Mouse (Mus musculus) right cerebral cortex, postnatal 4 days (tissue): ENCODE results near the gene Spty2d1.
"Not testable (repeated sequence)": the region's sequence is repeated elsewhere in the genome, so short reads cannot be mapped to it uniquely, and the experiment has no call there.

Experiments
- DNase-seq: peaks from one replicate; pipeline ENCODE4 v3.0.0-alpha.2; 2022

The Spty2d1 gene

DNA sequence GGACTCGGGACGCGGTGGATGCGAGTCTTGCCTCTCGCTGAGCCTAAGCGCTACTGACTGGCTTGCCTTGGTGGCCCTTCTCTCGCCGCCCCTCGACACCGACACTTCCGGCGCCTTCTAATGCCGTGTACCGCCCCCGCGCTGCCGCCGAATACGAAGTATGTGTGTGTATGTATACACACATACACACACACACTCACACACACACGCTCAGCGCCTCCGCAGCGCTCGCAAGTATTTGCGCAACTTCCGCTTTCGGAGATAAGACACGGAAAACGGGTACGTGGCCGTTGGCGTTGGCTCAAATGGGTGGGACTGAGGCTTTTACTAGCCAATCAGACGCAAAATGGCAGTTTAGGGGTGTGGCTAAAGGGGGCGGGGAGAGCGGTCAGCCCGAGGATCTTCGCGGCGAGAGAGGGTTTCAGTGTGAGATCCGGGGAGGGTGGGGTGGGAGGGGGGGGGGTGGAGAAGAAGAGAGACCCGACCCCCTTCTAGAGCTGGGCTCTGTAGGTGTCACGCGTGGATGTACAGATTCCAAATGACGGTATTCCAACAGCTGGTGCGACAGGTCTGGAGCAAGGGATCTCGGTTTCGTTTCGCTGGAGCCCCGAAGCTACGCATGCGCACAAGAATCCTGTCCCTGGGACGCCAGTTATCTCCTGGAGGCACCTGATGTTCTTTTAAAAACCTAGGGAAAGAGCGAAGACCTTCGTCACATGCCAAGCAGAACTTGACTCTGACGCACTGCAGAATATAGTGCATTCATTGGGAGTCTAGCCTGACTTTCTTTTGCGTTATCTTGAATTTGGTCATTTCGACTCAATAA, at the start of gene Spty2d1:
Gene Spty2d1, minus strand, starts transcription at position 244 of the 826 bp plus-strand sequence.
- peak; percentile 99 for DNase-seq

GRCm38 (mm10) chr7:47056273-47056672, 48.1 kb upstream of the Spty2d1 start:
- DNase-seq: no peak

- DNase-seq: no peak
These were observed 47.5 kb upstream of the Spty2d1 start for GRCm38 (mm10) chr7:47055744-47056143.

- DNase-seq: peak; percentile 21
These were observed 46.5 kb upstream of the Spty2d1 start for GRCm38 (mm10) chr7:47054666-47055065.

DNA sequence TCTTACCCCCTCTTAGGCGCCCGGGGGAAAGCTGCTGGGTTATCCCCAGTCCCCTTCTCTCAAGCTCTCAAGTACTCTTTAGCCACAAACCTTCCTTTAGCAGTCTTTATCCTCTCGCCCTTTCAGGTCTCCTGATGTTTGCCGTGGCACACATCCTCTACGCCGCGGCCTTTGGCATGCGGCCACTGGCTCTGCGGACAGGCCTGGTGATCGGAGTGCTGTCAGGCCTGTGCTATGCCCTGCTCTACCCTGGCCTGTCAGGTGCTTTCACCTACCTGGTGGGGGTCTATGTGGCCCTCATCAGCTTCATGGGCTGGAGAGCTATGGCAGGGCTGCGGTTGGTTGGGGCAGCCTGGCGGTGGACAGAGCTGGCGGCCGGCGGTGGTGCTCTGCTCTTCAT, 45.1 kb upstream of the Spty2d1 start:
- no peak for DNase-seq

GRCm38 (mm10) chr7:47052276-47052675, 44.1 kb upstream of the Spty2d1 start:
- DNase-seq: peak; percentile 24

DNA sequence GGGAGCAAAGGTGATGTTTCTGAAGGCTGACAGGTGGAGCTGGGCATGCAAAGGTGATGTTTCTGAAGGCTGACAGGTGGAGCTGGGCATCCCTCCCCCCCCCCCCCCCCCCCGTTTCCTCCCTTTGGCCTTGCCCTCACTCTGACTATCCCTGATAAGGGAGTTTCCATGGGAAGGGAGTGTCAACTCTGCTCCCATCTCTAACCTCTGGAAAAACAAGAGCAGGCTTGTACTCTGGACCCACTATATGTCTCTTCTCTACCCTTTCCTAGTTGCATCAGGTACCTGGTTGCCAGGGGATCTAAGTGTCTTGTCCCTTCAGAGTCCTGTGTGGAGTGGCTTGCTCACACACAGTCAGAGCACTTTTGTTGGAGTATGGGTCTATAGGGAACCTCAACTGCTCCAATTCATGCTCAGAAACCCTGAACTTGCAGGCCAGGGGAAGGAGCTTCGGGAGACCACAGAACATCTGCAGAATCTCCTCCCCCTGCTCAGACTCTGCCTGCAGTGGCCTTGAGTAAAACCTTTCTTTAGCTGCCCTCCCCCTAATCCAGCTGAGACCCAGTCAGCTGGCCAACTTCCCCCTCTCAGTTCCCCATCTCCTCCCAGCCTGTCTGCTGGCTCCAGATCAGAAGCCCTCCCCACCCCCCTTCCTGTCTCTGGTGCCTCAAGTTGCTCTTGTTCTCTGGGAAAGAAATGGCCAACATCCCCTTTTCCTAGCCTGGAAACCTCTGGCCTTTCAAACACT, 43.4 kb upstream of the Spty2d1 start:
- peak; percentile 51 for DNase-seq

DNA sequence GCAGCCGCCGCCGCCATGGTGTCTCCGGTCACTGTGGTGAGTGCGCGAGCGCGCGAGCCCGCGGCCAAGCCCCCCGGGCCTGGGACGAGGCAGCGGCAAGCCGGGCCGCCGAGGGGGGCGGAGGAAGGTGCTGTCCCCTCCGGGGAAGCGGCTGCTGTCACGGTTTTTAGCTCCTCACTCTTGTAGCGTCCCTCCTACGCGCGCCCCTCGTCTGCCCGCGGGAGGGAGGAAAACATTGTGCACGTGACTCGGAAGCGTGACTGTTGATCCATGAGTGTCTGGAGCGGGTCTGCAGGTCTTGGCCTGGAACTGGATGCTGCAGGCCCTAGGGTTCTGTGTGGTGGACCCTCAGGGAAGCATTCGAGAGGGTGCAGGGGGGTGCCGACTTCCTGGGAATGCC, 42.6 kb upstream of the Spty2d1 start:
- DNase-seq: no peak

DNA sequence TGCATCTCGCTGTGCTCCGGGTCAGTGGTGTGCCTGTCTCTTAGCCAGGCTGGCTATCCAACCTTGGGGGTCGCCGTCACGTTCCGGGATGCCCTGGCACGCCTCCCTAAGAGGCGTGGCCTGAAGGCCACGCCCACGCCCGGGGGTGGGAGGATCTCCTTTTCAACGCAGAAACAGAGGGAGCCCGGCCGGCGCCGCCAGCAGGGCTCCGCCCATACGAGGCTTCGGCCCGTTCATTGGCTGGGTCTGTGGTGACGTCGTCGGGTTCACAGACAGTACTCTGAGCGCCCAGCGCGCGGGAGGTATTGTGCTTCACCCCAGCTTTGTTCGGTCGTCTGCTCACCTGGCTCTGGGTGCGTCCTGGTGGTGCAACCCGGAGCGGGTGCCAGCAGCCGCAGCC, 42.2 kb upstream of the Spty2d1 start, which contains the start of gene Tmem86a:
Gene Tmem86a, plus strand, starts transcription at position 236 of the 400 bp plus-strand sequence.
- DNase-seq: peak; percentile 94

- no peak for DNase-seq
These were observed 34.7 kb upstream of the Spty2d1 start for GRCm38 (mm10) chr7:47042823-47043490.

DNA sequence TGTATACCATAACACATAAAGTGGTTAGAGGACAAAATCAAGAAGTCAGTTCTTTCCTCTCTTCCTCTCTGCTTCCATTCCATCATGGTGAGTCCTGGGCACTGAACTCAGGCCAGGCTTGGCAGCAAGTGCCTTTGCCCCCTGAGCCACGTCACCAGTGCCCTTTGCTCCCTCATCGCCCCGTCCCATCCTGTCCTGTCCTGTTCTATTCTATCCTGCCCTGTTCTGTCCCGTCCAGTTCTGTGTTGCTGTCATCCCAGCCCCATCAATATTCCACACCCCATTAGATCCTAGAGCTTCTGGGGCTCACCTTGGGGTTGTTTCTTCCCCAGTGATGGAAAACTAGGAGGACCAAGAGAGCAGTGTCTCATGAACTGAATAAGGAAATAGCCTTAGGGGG, 33.9 kb upstream of the Spty2d1 start:
- no peak for DNase-seq

DNA sequence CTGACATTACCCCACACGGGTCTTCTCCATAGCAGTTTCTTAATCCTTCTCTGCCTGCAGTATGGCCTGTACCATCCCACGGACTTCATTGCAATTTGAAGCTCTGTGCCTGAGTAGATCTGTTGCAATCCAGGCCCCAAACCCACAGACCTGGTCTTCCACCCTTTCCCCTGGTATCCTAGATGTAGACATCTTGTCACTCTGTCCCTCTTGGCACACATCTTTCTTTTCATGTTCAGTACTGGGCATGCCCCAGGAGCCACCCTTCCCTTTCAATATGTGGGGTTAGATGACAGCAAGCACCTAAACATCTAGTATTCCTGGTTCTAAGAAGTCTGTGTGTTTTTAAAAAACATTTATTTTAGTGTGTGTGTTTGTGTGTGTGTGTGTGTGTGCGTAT, 33.5 kb upstream of the Spty2d1 start:
- no peak for DNase-seq

DNA sequence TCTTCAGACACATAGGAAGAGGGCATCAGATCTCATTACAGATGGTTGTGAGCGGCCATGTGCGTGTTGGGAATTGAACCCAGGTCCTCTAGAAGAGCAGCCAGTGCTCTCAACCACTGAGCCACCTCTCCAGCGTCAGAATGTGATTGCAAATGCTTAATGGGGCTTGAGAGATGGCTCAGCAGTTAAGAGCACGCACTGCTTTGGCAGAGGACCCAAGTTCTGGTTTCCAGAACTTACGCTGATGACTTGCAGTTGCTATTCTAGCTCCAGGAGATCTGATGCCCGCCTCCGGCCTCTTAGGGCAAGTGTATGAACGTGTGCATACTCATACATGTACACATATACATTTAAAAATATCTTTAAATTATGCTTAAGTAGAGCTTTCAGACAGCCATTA, 27.2 kb upstream of the Spty2d1 start:
- DNase-seq: no peak

GRCm38 (mm10) chr7:47034785-47035384, 26.7 kb upstream of the Spty2d1 start:
- no peak for DNase-seq

DNA sequence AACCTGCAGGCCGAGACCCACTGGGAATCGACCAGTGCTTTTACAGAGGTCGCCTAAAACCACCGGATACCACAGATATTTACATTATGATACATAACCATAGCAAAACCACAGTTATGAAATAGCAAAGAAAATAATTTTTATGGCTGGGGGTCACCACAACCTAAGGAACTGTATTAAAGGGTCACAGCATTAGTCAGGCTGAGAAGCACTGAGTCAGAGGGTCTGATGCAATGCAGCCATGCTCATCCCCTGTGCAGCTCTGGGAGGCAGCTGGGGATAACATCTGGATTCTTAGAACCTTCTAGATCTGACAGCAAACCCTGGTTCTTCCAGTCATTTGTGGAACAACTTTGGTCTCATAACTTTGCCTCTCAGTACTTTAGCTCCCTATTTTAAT, 23.2 kb upstream of the Spty2d1 start:
- DNase-seq: no peak

DNA sequence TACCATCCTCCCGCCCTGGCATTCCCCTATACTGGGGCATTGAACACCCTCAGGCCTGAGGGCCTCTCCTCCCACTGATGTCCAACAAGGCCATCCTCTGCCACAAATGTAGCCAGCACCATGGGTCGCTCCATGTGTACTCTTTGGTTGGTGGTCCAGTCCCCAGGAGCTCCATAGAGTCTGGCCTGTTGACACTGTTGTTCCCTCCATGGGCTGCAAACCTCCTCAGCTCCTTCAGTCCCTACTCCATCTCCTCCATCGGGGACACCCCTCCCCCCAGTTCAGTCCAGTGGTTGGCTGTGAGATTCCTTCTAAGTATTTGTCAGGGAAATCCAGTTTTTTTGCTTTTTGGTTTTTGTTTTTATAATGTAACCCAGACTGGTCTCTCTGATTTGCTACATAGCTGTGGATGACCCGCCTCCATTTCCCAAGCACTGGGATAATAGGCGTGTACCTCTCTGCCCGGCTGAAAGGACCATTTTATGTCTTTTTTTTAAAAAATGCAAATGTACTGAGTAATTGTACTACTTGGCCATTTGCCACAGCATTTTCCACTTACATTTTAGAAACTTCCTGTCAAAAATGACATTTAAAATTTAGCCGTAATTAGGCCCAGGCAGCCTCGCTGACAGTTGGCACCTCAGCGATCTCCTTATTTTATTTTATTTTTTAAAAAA, 22.4 kb upstream of the Spty2d1 start:
- DNase-seq: no peak

GRCm38 (mm10) chr7:47027520-47027919, 19.3 kb upstream of the Spty2d1 start:
- DNase-seq: no peak

DNA sequence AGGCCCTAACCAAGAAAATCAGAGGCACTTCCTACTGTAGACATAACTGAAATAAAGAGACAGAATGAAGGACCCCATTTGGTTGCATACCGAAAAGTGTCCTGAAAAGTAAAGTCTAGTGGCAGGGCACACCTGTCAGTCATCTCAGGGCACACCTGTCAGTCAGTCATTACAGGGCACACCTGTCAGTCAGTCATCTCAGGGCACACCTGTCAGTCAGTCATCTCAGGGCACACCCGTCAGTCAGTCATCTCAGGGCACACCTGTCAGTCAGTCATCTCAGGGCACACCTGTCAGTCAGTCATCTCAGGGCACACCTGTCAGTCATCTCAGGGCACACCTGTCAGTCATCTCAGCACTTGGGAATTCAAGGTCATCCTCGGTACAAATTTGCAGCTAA, 18.7 kb upstream of the Spty2d1 start:
- DNase-seq: not testable (repeated sequence)

- no peak for DNase-seq
These were observed 17.2 kb upstream of the Spty2d1 start for GRCm38 (mm10) chr7:47025429-47025828.

- DNase-seq: no peak
These were observed 16.2 kb upstream of the Spty2d1 start for GRCm38 (mm10) chr7:47024454-47024853.

- DNase-seq: peak; percentile 90
These were observed 15.3 kb upstream of the Spty2d1 start for GRCm38 (mm10) chr7:47023530-47023929.

DNA sequence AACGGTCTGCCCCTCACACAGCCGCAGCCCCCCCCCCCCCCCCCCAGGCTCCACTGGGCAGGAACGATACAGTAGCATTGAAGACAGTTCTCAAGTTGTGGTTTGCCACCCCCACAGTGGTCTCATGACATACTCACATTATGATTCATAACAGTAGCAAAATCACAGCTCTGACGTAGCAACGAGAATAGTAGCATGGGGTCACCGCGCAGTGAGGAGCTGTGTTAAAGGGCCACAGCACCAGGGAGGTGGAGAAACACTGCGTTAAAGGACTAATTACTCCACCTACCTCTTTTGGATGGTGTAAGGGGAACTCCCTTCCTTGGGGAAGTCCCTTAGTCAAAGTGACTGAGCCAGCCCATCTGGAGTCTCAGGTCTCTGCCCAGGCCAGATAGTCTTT, 14.3 kb upstream of the Spty2d1 start:
- no peak for DNase-seq

- DNase-seq: no peak
These were observed 12.7 kb upstream of the Spty2d1 start for GRCm38 (mm10) chr7:47020956-47021355.
